ENCODE assay signal across 10 mouse cellular contexts in the genomic region with DNA sequence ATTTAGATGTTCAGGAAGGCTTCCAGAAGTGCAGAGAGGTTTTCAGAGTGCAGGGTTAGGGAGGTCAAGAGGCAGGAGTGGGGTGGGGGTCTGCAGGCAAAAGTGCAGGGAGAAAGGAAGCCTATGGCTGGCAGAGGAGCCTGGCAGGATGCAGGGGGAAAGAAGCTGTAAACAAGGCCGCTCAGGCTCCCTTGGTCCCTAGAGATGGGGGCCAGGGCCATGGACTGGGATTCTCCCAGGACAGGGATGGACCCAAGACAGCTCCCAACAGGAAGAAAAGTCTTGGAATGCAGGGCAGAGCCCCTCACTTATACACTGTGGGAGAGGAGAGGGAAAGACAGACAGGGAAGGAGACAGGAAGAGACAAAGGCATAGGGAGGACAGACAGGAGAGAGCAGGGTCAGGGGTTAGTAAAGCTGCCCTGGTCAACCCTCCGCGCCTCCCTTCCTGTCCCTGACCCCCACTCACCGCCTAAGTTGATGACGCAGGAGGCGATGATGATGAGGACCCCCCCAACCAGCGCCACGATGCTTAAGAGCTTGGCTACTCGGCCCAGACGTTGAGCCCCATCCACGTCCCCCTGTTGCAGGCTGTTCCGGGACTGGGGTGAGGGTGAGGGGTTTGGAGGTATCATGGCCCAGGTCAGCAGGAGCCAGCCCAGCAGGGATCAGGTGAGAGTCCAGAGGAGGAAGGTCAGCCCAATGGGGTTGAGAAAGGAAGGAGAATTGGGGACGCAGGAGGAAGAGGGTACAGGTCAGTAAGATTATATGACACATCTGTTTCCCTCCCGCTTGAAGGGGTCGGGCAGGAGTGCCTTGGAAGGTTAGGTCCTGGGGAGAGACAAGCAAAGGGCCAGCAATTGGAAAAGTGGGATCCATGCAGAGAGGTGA. TPM values are rescaled to one million over a fixed set of nuclear protein-coding genes. Genes with fewer than 3 reads are reported as not detected.
DNase-seq lines count a peak whose midpoint lies in the region; ATAC-seq and TF ChIP-seq lines count a peak whose summit lies in the region.
"Had no signal": no experiment of that assay in that cellular context is flagged by ENCODE, and none has a peak within 500 bp of the region (broad histone marks: within the 10 kb centered on the region; RNA-seq: fewer than 3 reads in every experiment).

No protein-coding gene starts in this region.

- H3K4me2 ChIP-seq in kidney, postnatal 0 days (ENCODE audit: low read length): peak overlapping the region; percentile 85; the same call in 1 of the 2 replicates
- H3K4me2 ChIP-seq in embryonic facial prominence, embryonic 14.5 days (ENCODE audit: low read depth, low read length): peak overlapping the region; percentile 83
- no peak overlapping the region for H3K4me2 ChIP-seq in hindbrain, embryonic 12.5 days (replicated peaks)
- H3K4me2 ChIP-seq in neural tube, embryonic 12.5 days (replicated peaks): peak overlapping the region; percentile 22; the same call in 1 of the 2 replicates

- H3K36me3 ChIP-seq in kidney, postnatal 0 days (ENCODE audit: insufficient read depth, low read length): 0 out of 2 replicates have a peak, but pooled peaks cover 15% of the 10 kb centered on the region
- H3K36me3 ChIP-seq in embryonic facial prominence, embryonic 14.5 days (ENCODE audit: control insufficient read depth, insufficient read depth, low read length): peaks cover 40% of the 10 kb centered on the region
- peaks cover 37% of the 10 kb centered on the region for H3K36me3 ChIP-seq in hindbrain, embryonic 12.5 days
- peaks cover 36% of the 10 kb centered on the region for H3K36me3 ChIP-seq in neural tube, embryonic 12.5 days

- peak overlapping the region; percentile 44; the same call in 1 of the 2 replicates for H3K9ac ChIP-seq in kidney, postnatal 0 days (ENCODE audit: low read depth, low read length)
- peak overlapping the region; percentile 80 for H3K9ac ChIP-seq in embryonic facial prominence, embryonic 14.5 days (ENCODE audit: low read depth, low read length)
- H3K9ac ChIP-seq in hindbrain, embryonic 12.5 days: 0 out of 2 replicates have a peak overlapping the region, but pooled peaks have one; percentile 76
- H3K9ac ChIP-seq in neural tube, embryonic 12.5 days: peak overlapping the region; percentile 36; the same call in 1 of the 2 replicates

- peak overlapping the region; percentile 60; the same call in 1 of the 2 replicates for H3K27ac ChIP-seq in kidney, postnatal 0 days
- H3K27ac ChIP-seq in embryonic facial prominence, embryonic 14.5 days (replicated peaks; ENCODE audit: low read depth, low read length): peak overlapping the region; percentile 77
- peak overlapping the region; percentile 85; the same call in 1 of the 2 replicates for H3K27ac ChIP-seq in hindbrain, embryonic 12.5 days
- no peak overlapping the region for H3K27ac ChIP-seq in neural tube, embryonic 12.5 days

- no peaks in the 10 kb centered on the region for H3K27me3 ChIP-seq in kidney, postnatal 0 days (ENCODE audit: insufficient read depth, low read length)
- no peaks in the 10 kb centered on the region for H3K27me3 ChIP-seq in embryonic facial prominence, embryonic 14.5 days (replicated peaks; ENCODE audit: control insufficient read depth, insufficient read depth, low read length)
- H3K27me3 ChIP-seq in hindbrain, embryonic 12.5 days: no peaks in the 10 kb centered on the region
- H3K27me3 ChIP-seq in neural tube, embryonic 12.5 days (replicated peaks): no peaks in the 10 kb centered on the region
- H3K27me3 ChIP-seq: megakaryocyte, embryonic 14.5 days; Patski had no signal

- no peak for TF ChIP-seq CTCF in kidney, postnatal 0 days (IDR thresholded peaks at IDR 0.05; ENCODE audit: low read depth)

- no peaks in the 10 kb centered on the region for H3K9me3 ChIP-seq in kidney, postnatal 0 days (replicated peaks; ENCODE audit: low read length)
- H3K9me3 ChIP-seq in embryonic facial prominence, embryonic 14.5 days (ENCODE audit: control insufficient read depth, low read length): no peaks in the 10 kb centered on the region
- no peaks in the 10 kb centered on the region for H3K9me3 ChIP-seq in hindbrain, embryonic 12.5 days (replicated peaks)
- H3K9me3 ChIP-seq in neural tube, embryonic 12.5 days: no peaks in the 10 kb centered on the region
- H3K9me3 ChIP-seq: megakaryocyte, embryonic 14.5 days had no signal

- H3K4me1 ChIP-seq in kidney, postnatal 0 days (replicated peaks; ENCODE audit: insufficient read depth, low read length): peaks cover 47% of the 10 kb centered on the region
- H3K4me1 ChIP-seq in embryonic facial prominence, embryonic 14.5 days (ENCODE audit: control insufficient read depth, insufficient read depth, low read length): peaks cover 37% of the 10 kb centered on the region
- peaks cover 80% of the 10 kb centered on the region for H3K4me1 ChIP-seq in hindbrain, embryonic 12.5 days
- H3K4me1 ChIP-seq in neural tube, embryonic 12.5 days: peaks cover 81% of the 10 kb centered on the region

- no peak for ATAC-seq in kidney, postnatal 0 days (replicated peaks; ENCODE audit: low FRiP score, low read depth)
- ATAC-seq in embryonic facial prominence, embryonic 14.5 days (ENCODE audit: low read depth): no peak
- no peak for ATAC-seq in hindbrain, embryonic 12.5 days (ENCODE audit: low FRiP score)
- no peak for ATAC-seq in neural tube, embryonic 12.5 days (ENCODE audit: low FRiP score, low read depth)
- no peak for ATAC-seq in inflammation-experienced regulatory T-cells, adult 6 months
- ATAC-seq: Patski had no signal

- H3K4me3 ChIP-seq in kidney, postnatal 0 days (replicated peaks; ENCODE audit: low read depth, low read length): 0 out of 2 replicates have a peak overlapping the region, but pooled peaks have one; percentile 7
- H3K4me3 ChIP-seq in embryonic facial prominence, embryonic 14.5 days (ENCODE audit: low read depth, low read length): peak overlapping the region; percentile 73
- no peak overlapping the region for H3K4me3 ChIP-seq in hindbrain, embryonic 12.5 days
- no peak overlapping the region for H3K4me3 ChIP-seq in neural tube, embryonic 12.5 days
- H3K4me3 ChIP-seq: megakaryocyte, embryonic 14.5 days had no signal

- DNase-seq in kidney, postnatal 0 days (ENCODE audit: low spot score): peak; percentile 17
- DNase-seq in kidney, postnatal 14 days: no peak
- DNase-seq in embryonic facial prominence, embryonic 14.5 days (ENCODE audit: low spot score): no peak
- no peak for DNase-seq in layer of hippocampus, postnatal 14 days (ENCODE audit: low spot score in 2 of 2)

- WGBS in kidney, postnatal 0 days: 37% methylated on average over 15 of the region's 15 CpGs
- 57% methylated on average over 14 of the region's 15 CpGs for WGBS in embryonic facial prominence, embryonic 14.5 days
- 82% methylated on average over 15 of the region's 15 CpGs for WGBS in hindbrain, embryonic 12.5 days
- 88% methylated on average over 15 of the region's 15 CpGs for WGBS in neural tube, embryonic 12.5 days

RNA-seq across cellular contexts. Expression of a gene that starts 1.5 kb away (rescaled TPM):
- polyA plus RNA-seq in kidney, postnatal 0 days (2015; fragmentation: Nextera tagmentation; extraction: Ambion mirVana): 19.4 and 25.0 TPM in 2 replicates
- polyA plus RNA-seq in embryonic facial prominence, embryonic 14.5 days (2014; fragmentation: Nextera tagmentation; extraction: Ambion mirVana): 12.8 and 30.5 TPM in 2 replicates
- polyA plus RNA-seq in hindbrain, embryonic 12.5 days (2016; fragmentation: Nextera tagmentation; extraction: Ambion mirVana): 46.6 and 51.6 TPM in 2 replicates
- 63.1 and 80.4 TPM in 2 replicates for polyA plus RNA-seq in neural tube, embryonic 12.5 days (2016; fragmentation: Nextera tagmentation; extraction: Ambion mirVana)
- 10 to 100 TPM; 34.7 to 44.5 (median 42.6) TPM for polyA plus RNA-seq in inflammation-experienced regulatory T-cells, adult 6 months (2017; shearing (Covaris generic))
- 10 to 100 TPM; 21.2 to 27.3 TPM for total RNA-seq in layer of hippocampus, postnatal 14 days (2021)

RNA-seq across cellular contexts. Expression of a gene that starts 2.2 kb away (rescaled TPM):
- 44.2 and 53.8 TPM in 2 replicates for polyA plus RNA-seq in kidney, postnatal 0 days (2015; fragmentation: Nextera tagmentation; extraction: Ambion mirVana)
- polyA plus RNA-seq in embryonic facial prominence, embryonic 14.5 days (2014; fragmentation: Nextera tagmentation; extraction: Ambion mirVana): 53.5 and 66.6 TPM in 2 replicates
- polyA plus RNA-seq in hindbrain, embryonic 12.5 days (2016; fragmentation: Nextera tagmentation; extraction: Ambion mirVana): 63.8 and 69.6 TPM in 2 replicates
- 46.4 and 66.2 TPM in 2 replicates for polyA plus RNA-seq in neural tube, embryonic 12.5 days (2016; fragmentation: Nextera tagmentation; extraction: Ambion mirVana)
- polyA plus RNA-seq in inflammation-experienced regulatory T-cells, adult 6 months (2017; shearing (Covaris generic)): 10 to 100 TPM; 42.5 to 62.2 (median 46.4) TPM
- total RNA-seq in layer of hippocampus, postnatal 14 days (2021): 10 to 100 TPM; 34.0 to 35.5 TPM

RNA-seq across cellular contexts. Expression of a gene that starts 2.4 kb away (rescaled TPM):
- 2.5 and 2.7 TPM in 2 replicates for polyA plus RNA-seq in kidney, postnatal 0 days (2015; fragmentation: Nextera tagmentation; extraction: Ambion mirVana)
- 19.5 and 21.6 TPM in 2 replicates for polyA plus RNA-seq in embryonic facial prominence, embryonic 14.5 days (2014; fragmentation: Nextera tagmentation; extraction: Ambion mirVana)
- 7.1 and 9.6 TPM in 2 replicates for polyA plus RNA-seq in hindbrain, embryonic 12.5 days (2016; fragmentation: Nextera tagmentation; extraction: Ambion mirVana)
- 5.3 and 6.2 TPM in 2 replicates for polyA plus RNA-seq in neural tube, embryonic 12.5 days (2016; fragmentation: Nextera tagmentation; extraction: Ambion mirVana)
- 1 to 10 TPM in 1 of 3 experiments, under 1 TPM in 1, not detected in 1; 0.97 to 1.1 TPM for polyA plus RNA-seq in inflammation-experienced regulatory T-cells, adult 6 months (2017; shearing (Covaris generic))
- total RNA-seq in layer of hippocampus, postnatal 14 days (2021): 100 to 1,000 TPM; 184 to 201 TPM

RNA-seq across cellular contexts. Expression of a gene that starts 2.4 kb away (rescaled TPM):
- 0.21 and 0.65 TPM in 2 replicates for polyA plus RNA-seq in kidney, postnatal 0 days (2015; fragmentation: Nextera tagmentation; extraction: Ambion mirVana)
- 0.39 TPM in 1 of 2 replicates, not detected in the other for polyA plus RNA-seq in embryonic facial prominence, embryonic 14.5 days (2014; fragmentation: Nextera tagmentation; extraction: Ambion mirVana)
- polyA plus RNA-seq in hindbrain, embryonic 12.5 days (2016; fragmentation: Nextera tagmentation; extraction: Ambion mirVana): 0.72 and 1.3 TPM in 2 replicates
- polyA plus RNA-seq in neural tube, embryonic 12.5 days (2016; fragmentation: Nextera tagmentation; extraction: Ambion mirVana): not detected in 2 replicates
- polyA plus RNA-seq in inflammation-experienced regulatory T-cells, adult 6 months (2017; shearing (Covaris generic)): not detected
- 1 to 10 TPM in 1 of 2 experiments, not detected in 1; 2.0 TPM for total RNA-seq in layer of hippocampus, postnatal 14 days (2021)
- total RNA-seq: hematopoietic stem cell, adult 5-6 weeks had no signal

RNA-seq across cellular contexts. Expression of a gene that starts 4.2 kb away (rescaled TPM):
- 27.5 and 28.9 TPM in 2 replicates for polyA plus RNA-seq in kidney, postnatal 0 days (2015; fragmentation: Nextera tagmentation; extraction: Ambion mirVana)
- polyA plus RNA-seq in embryonic facial prominence, embryonic 14.5 days (2014; fragmentation: Nextera tagmentation; extraction: Ambion mirVana): 9.5 and 9.9 TPM in 2 replicates
- 6.8 and 7.2 TPM in 2 replicates for polyA plus RNA-seq in hindbrain, embryonic 12.5 days (2016; fragmentation: Nextera tagmentation; extraction: Ambion mirVana)
- 5.9 and 6.6 TPM in 2 replicates for polyA plus RNA-seq in neural tube, embryonic 12.5 days (2016; fragmentation: Nextera tagmentation; extraction: Ambion mirVana)
- polyA plus RNA-seq in inflammation-experienced regulatory T-cells, adult 6 months (2017; shearing (Covaris generic)): 10 to 100 TPM; 15.2 to 19.7 (median 16.2) TPM
- 1 to 10 TPM; 5.8 to 6.3 TPM for total RNA-seq in layer of hippocampus, postnatal 14 days (2021)

Comparison
In these comparisons a context has a peak if more than half of its experiments do, and no peak if none do; other contexts are left out.
1. H3K4me3 ChIP-seq: peak in kidney, postnatal 0 days (single experiment) and embryonic facial prominence, embryonic 14.5 days (single experiment); none in hindbrain, embryonic 12.5 days (single experiment) and neural tube, embryonic 12.5 days (single experiment).
2. Peak in every context shown above with its lines, with median percentiles within 50 percentile points of each other: H3K9ac ChIP-seq.